Mouse (Mus musculus): ENCODE measurements around the gene U2af2. TPM values are rescaled to one million over a fixed set of nuclear protein-coding genes. Genes with fewer than 3 reads are reported as not detected.

The U2af2 gene
- polyA plus RNA-seq, 3 experiments from 2014 or later: 26.0 to 33.4 (median 32.0) TPM

- no peak for ATAC-seq
Measured at GRCm38 (mm10) chr7:5125078-5125477, 63.1 kb downstream of the U2af2 start.

DNA sequence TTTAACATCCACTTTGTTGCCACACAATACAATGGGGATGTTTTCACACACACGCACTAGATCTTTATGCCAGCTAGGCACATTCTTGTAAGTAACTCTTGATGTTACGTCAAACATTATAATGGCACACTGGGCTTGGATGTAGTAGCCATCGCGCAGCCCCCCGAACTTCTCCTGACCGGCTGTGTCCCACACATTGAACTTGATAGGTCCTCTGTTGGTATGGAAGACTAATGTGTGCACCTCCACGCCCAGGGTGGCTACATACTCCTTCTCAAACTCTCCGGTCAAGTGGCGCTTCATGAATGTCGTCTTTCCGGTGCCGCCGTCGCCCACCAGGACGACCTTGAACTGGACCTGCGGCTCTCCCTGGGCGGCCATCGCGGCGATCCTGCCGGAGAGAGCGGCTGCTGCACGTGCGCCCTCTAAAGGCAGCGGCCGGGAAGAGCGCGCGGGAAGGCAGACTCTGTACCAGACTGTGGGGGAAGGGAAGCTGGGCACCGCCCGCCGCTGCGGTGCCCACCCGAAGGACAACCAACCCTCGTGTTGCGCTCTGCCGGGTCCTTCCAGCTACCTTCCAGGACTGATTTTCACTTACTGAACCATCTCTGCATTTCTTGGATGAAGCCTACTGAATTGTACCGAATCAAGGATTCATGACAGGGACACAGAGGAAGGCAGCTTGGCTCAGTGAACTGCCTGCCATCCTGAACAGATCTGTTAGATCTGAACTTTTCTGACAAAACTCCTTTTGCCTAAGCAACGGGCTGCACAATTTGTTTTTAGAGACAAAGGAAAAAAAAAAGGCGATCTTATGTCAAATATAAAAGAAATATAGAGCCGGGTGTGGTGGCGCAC, 63.8 kb downstream of the U2af2 start, which contains the start of gene Rasl2-9:
Rasl2-9 (minus strand) TSS at position 402 of the 858 bp plus-strand sequence.
- ATAC-seq: no peak

Other genes starting within 250 kb of the U2af2 start
- gene Ube2s, start 249.6 kb upstream of the U2af2 start, polyA plus RNA-seq (2017; shearing (Covaris generic)): 10 to 100 TPM; 13.2 to 64.5 (median 31.1) TPM
- gene Shisa7, start 217.4 kb upstream of the U2af2 start, polyA plus RNA-seq (2017; shearing (Covaris generic)): not detected
- gene Isoc2b, start 191.9 kb upstream of the U2af2 start, polyA plus RNA-seq (2017; shearing (Covaris generic)): 10 to 100 TPM; 26.6 to 36.5 (median 34.4) TPM
- gene Isoc2a, start 185.0 kb upstream of the U2af2 start, polyA plus RNA-seq (2017; shearing (Covaris generic)): under 1 TPM; 0.58 to 0.92 (median 0.70) TPM
- gene Gm36210, start 155.6 kb upstream of the U2af2 start, polyA plus RNA-seq (2017; shearing (Covaris generic)): not detected
- gene Zfp628, start 146.9 kb upstream of the U2af2 start, polyA plus RNA-seq (2017; shearing (Covaris generic)): 1 to 10 TPM in 2 of 3 experiments, under 1 TPM in 1; 0.93 to 1.8 (median 1.6) TPM
- gene Nat14, start 140.1 kb upstream of the U2af2 start, polyA plus RNA-seq (2017; shearing (Covaris generic)): under 1 TPM in 2 of 3 experiments, not detected in 1; 0.34 to 0.44 TPM
- gene Ssc5d, start 136.4 kb upstream of the U2af2 start, polyA plus RNA-seq (2017; shearing (Covaris generic)): not detected
- gene Sbk2, start 97.7 kb upstream of the U2af2 start, polyA plus RNA-seq (2017; shearing (Covaris generic)): 1 to 10 TPM in 2 of 3 experiments, not detected in 1; 1.2 to 2.0 TPM
- gene Sbk3, start 91.0 kb upstream of the U2af2 start, polyA plus RNA-seq (2017; shearing (Covaris generic)): not detected
- gene Zfp579, start 66.0 kb upstream of the U2af2 start, polyA plus RNA-seq (2017; shearing (Covaris generic)): 1 to 10 TPM; 4.3 to 6.0 (median 5.1) TPM
- gene Zfp524, start 47.7 kb upstream of the U2af2 start, polyA plus RNA-seq (2017; shearing (Covaris generic)): 10 to 100 TPM; 34.4 to 44.7 (median 38.9) TPM
- gene Fiz1, start 47.4 kb upstream of the U2af2 start, polyA plus RNA-seq (2017; shearing (Covaris generic)): 10 to 100 TPM in 1 of 3 experiments, 1 to 10 TPM in 2; 7.2 to 15.1 (median 7.9) TPM
- gene Gm44973, start 46.6 kb upstream of the U2af2 start, polyA plus RNA-seq (2017; shearing (Covaris generic)): 10 to 100 TPM in 2 of 3 experiments, 1 to 10 TPM in 1; 7.8 to 17.2 (median 10.8) TPM
- 1 to 10 TPM; 2.5 to 6.7 (median 5.2) TPM for gene Zfp865, start 41.8 kb upstream of the U2af2 start, polyA plus RNA-seq (2017; shearing (Covaris generic))
- not detected for gene Ccdc106, start 41.6 kb upstream of the U2af2 start, polyA plus RNA-seq (2017; shearing (Covaris generic))
- gene 4632433K11Rik, start 28.0 kb upstream of the U2af2 start, polyA plus RNA-seq (2017; shearing (Covaris generic)): not detected
- gene Zfp784, start 23.7 kb upstream of the U2af2 start, polyA plus RNA-seq (2017; shearing (Covaris generic)): 1 to 10 TPM; 3.0 to 5.1 (median 3.7) TPM
- 1 to 10 TPM in 1 of 3 experiments, under 1 TPM in 2; 0.77 to 1.3 (median 0.93) TPM for gene Zfp580, start 10.6 kb upstream of the U2af2 start, polyA plus RNA-seq (2017; shearing (Covaris generic))
- 1 to 10 TPM; 5.8 to 7.3 (median 6.8) TPM for gene Epn1, start 18.1 kb downstream of the U2af2 start, polyA plus RNA-seq (2017; shearing (Covaris generic))
- gene Rfpl4, start 54.8 kb downstream of the U2af2 start, polyA plus RNA-seq (2017; shearing (Covaris generic)): not detected
- under 1 TPM in 1 of 3 experiments, not detected in 2; 0.50 TPM for gene Rasl2-9, start 63.8 kb downstream of the U2af2 start, polyA plus RNA-seq (2017; shearing (Covaris generic))
- under 1 TPM in 2 of 3 experiments, not detected in 1; 0.15 to 0.40 TPM for gene Vmn1r55, start 87.5 kb downstream of the U2af2 start, polyA plus RNA-seq (2017; shearing (Covaris generic))
- gene Vmn1r56, start 134.6 kb downstream of the U2af2 start, polyA plus RNA-seq (2017; shearing (Covaris generic)): not detected
- gene Vmn1r57, start 156.3 kb downstream of the U2af2 start, polyA plus RNA-seq (2017; shearing (Covaris generic)): not detected

All from inflammation-experienced regulatory T-cells, adult 6 months (primary cell).